Mouse (Mus musculus) erythroid progenitor cell, adult 5-6 weeks (primary cell): ENCODE data around the gene Cd300lg. TPM values are rescaled to one million over a fixed set of nuclear protein-coding genes. Genes with fewer than 3 reads are reported as not detected.

Experiments used
- ATAC-seq: replicated peaks from 2 replicates; pipeline ENCODE4 v1.8.0; 2016; ENCODE audit warnings: moderate number of reproducible peaks, mild to moderate bottlenecking, moderate TSS enrichment, inconsistent platforms; ENCODE audit not compliant: poor library complexity, low FRiP score, severe bottlenecking
- total RNA-seq, 2 experiments: library from RNA; stranded (forward) in 1 of 2; stranded (reverse) in 1 of 2; fragments of 150-400 nt in 1 of 2; fragments of 186-747, 209-891 nt in 1 of 2; gene quantifications; 2 replicates each; pipeline versions ENCODE4 v1.2.3 to v1.2.4; 2015 to 2017; ENCODE audit warnings: low replicate concordance in 2 of 2

Gene Cd300lg
- total RNA-seq, 2 experiments from 2014 or later, result 0.23 to 0.42 TPM

DNA sequence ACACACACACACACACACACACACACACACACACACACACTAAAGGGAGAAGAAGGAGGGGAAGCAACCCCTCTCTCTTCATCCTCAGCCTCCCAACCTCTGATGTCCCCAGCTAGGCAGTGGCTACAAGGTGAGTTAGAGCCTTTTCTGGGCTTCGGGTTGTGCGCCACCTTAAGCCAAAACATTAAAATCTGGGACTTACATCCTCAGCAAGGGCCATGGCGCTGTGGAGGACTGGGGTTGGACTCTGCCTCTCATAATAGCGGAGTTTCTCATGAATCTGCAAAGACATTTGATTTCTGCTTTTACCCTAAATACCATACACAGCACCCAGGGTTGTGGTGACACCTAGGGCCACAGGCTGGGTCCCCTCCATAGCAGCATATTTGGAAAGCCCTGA lies 16.4 kb upstream of the Cd300lg start:
- no peak for ATAC-seq

DNA sequence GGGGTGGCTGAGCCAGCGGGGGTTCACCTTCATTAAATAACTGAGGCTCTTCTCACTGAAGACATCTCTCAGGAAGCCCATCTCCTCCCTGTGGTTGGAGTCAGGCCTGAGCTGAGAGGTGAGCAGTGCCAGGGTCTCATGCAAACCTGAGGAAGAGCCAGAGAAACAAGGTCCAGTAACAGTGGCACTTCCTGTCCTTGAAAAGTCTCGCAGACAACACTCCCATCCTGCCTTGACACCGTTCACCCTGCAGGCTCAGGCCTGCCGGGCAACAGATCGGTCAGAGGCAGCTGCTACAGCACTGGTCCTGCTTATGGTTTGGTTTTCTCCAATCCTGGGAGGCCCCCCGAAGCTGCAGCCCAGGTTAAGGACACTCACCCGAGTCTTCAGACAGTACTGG lies 16.0 kb upstream of the Cd300lg start:
- ATAC-seq, result no peak

DNA sequence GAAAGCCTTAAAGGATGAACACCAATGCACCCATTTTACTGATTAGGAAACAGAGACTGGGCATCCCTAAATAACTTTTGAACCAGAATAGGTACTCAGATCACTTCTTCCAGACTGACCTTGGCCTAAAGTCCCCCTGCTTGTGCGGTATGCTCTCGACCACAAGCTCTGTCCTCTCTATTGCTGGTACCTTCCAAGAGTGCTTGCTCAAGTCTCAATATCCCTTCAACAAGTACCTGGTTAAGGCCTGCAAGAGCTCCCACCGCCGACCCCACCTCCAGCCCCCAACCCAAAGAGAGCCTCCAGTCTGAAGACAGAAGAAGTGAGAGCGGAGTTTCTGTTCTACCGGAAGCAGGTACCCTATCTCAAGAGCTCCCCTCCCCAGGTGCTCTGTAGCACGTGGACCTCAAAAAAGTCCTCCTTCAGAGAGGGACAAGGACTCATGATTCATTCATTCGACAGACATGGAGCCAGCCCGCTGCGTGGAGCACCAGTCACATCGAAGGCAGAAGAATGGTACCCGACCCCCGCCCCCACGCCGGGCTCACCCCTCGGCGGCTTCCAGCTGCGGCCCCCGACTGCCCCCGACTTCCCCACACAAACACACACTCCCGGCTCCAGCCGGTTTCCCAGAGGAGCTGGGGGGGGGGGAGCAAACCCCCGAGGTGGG lies 15.2 kb upstream of the Cd300lg start:
- no peak for ATAC-seq

DNA sequence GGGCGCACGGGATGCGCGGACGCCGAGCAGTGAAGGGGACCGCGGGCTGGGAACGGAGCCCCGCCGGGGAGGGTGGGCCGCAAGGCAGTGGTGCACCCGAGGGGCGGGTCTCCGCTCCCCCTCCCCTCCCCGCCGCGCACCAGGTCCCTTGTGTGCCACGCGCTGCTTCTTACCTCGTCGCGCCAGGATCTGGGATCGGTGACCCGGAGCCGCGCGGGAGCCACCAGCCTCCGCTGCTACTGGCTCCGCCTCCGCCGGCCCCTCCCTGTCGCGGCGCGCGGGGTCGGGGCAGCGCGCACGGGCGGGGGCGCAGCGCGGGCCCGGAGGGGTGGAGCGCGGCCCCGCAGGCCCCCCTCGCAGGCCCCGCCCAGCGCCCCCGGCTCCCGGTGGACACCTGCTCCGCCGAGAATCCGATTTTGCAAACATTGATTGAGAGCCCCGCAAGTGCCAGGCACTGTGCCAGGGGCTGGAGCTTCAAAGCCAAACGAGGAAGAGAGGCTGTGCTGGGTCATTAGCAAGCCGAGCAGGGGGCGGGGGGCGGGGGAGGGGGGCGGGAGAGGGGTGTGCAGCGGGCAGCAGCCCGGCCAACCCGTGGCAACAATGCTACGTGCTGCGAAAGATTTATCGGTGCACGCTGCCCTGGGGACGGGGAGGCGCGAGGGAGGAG lies 14.5 kb upstream of the Cd300lg start:
- no peak for ATAC-seq

DNA sequence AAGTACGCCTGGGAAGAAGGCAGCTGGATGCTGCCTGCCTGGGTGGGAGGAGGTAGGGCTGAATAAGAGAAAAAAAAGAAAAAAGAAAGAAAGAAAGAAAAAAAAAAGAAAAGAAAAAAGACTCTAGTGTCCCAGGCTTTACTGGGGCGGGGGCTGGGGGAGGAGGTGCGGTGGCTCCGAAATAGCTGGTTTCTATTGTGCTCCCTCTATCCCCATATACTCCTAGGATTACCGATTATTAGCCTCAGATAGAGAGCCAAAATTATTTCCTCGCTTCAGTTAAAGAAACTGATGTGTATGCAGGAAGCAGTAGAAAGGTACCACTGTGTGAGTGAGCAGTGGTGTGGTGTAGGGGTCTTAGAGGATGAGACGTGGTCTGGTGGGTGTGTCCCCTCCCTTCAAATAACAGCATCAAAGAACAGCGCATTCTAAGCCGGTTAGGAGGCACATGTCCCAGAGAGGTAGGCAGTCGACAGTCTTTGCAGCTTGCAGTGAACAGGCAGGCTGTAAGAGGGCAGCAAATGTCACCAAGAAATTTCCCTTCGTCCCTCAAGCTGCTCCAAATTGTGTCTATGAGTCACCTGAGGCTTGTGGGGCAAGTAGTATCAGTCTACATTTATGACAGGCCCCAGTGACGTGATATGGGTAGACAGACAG lies 13.8 kb upstream of the Cd300lg start:
- no peak for ATAC-seq

DNA sequence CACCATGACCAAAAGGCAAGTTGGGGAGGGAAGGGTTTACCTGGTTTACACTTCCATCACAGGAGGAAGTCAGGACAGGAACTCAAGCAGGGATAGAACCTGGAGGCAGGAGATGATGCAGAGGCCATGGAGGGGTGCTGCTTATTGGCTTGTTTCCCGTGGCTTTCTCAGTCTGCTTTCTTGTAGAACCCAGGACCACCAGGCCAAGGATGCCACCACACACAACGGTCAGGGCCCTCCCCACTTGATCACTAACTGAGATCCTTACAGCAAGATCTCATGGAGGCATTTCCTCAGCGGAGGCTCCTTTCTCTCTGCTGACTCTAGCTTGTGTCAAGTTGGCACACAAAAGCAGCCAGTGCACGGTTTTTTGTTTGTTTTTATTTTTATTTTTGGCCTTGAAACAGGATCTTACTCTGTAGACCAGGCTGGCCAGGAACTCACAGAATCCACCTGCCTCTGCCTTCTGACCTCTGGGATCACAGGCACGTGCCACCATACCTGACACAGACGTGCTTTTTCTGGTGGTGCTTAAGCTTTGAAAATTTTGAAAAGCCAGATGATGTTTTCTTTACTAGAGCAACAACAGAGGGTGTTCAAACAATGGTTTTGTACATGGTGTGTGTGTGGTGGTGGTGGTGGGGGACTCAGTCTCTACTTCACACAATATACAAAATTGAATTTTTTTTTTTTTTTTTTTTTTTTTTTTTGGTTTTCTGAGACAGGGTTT lies 13.1 kb upstream of the Cd300lg start, which contains the start of gene Mpp3:
TSS of gene Mpp3 (minus strand) at position 375 of the 730 bp plus-strand sequence.
- no peak for ATAC-seq

DNA sequence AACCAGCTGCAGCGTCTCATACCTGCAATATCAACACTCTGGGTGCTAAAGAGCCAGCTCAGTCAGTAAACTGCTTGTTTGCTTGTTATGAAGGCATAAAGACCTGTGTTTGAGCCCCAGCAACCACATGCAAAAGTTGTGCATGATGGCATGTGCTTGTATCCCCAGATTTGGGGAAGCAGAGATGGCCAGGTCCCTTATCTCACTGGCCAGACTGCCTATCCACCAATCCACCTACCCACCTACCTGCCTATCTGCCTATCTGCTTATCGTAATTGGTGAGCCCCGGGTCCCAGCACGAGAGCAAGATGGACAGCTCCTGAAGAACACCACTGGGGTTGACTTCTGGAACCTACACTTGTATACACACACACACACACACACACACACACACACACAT lies 12.0 kb upstream of the Cd300lg start:
- ATAC-seq, result no peak

DNA sequence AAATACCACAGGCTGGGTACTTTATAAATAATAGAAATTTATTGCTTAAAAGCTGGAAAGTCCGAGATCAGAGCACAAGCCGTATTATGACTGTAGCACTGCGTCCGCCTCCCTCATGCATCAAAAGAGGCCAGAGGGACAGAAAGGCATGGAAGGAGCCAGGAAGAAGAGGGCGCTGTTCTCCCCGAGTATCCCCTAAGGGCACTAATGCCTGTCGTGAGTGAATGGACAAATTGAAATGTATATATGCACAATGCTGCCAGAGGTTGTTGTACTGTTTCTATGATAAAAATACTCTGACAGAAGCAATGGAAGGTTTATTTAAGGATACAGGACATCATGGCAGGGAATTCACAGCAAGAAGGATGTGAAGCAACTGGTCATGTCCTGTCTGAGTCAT lies 11.3 kb upstream of the Cd300lg start:
- no peak for ATAC-seq

DNA sequence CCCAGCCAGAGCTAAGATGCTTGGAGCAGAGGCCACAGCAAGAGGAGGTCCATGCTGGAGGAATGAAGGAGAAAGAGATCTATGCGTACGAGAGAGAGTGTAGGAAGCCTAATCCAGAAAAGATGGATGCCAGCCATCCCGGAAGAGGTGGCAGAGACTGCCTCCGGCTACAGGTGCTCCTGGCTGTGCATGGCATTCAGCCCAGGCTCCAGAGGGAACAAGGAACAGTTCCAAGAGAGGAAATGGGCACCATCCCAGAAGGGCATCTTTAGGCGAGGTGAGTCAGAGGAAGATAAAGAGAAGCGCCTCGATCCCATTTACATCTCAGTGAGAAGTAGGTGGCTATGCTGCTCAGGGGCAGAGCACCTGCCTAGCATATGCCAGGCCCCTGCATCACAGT lies 10.2 kb upstream of the Cd300lg start:
- no peak for ATAC-seq

DNA sequence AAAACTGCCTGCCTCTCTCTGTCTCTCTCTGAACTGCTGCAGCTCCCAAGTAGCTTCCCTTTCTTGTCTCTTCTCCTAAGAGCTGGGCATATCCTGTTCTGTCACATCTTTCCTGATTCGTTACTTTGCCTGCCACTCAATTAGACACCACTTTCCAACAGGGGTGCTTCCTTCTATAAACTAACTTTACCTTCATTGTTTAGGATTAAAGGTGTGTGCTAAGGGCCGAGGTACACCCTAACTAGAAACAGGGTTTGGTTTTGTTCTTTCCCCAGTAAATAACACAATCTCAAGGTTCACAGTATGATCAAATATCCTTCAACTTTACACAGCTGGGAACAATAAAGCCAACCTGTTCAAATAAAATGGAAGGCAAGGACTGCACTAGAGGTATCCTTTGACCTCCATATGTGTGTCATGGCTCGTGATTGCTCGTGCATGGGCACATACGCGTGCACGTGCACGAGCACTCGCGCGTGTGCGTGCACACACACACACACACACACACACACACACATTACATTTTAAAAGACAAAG lies 8.2 kb upstream of the Cd300lg start:
- no peak for ATAC-seq

DNA sequence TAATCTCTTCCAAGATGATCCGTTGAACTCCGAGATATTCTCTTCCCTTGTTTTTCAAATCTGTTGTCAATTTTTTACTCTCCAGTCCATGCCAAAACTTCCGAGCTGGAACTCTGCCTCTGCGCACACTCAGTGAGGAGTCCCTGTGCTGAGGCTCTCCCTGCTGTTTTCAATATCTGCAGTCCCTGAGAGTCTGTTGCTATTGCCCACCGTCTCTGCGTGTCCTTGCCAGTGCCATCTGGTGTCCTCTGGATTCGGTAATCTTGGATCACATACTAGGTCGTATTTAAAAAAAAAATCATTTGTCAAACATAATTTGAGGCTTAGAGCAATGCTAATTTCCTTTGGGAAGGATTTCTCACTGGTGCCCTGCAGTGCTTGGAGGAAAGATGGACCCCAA lies 6.4 kb upstream of the Cd300lg start:
- ATAC-seq, result no peak

DNA sequence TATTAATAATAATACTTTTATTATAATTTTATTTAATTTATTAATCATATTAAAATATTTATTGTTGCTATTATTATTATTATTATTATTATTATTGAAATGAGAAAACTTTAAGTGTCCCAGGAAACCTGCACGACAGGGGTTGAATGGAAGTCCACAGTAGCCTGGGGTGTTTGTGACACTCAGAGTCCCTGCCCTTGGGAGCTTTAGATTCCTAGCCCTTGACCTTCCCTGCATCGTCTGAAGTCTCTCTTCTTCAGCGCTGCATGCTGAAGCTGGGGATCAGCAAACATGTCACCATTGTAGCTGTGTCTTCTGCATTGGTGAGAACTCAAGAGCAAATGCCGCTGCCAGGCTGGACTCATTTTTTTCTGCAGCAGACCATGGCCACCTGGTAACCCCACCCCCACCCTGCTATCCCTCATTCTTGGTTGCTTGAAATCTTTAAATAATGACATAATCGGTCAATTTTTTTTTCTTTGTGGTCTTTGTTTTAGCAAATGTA lies 5.8 kb upstream of the Cd300lg start:
- no peak for ATAC-seq

DNA sequence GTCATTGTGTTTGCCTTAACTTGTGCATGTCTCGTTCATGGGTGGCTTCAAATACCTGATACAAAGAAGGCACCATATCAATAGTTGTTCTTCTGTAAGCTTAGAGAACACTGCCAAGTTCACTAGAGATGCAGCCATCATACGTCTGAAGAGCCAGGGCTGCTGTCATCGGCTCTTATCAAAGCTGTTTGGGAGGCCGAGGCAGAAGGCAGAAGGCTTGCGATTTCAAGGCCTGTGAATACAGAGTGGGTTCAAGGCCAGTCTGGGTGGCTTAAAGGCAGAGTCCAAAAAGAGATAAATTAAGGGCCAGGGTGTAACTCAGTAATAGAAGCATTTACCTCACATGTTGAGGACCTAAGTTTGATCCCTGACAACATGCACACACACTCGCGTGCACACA lies 5.0 kb upstream of the Cd300lg start:
- no peak for ATAC-seq

DNA sequence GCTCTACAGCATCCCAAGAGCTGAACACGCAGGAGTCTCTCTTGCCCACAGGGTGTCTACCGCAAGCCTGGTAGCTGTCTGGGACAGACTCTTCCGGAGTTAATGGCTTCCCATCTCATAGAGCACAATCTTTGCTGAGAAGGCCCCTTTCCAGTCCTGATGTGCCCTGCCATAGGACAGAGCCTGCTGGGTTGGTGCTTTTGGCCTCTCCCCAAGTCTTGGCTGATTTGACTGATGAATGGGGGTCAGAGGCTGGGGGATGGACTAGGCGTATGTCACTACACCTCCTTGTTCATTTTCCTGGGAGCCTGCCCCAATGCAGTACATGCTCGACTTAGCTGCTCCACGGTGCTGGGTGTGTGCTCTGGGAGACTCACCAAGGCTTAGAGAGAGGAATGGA lies 3.5 kb upstream of the Cd300lg start:
- ATAC-seq, result no peak

DNA sequence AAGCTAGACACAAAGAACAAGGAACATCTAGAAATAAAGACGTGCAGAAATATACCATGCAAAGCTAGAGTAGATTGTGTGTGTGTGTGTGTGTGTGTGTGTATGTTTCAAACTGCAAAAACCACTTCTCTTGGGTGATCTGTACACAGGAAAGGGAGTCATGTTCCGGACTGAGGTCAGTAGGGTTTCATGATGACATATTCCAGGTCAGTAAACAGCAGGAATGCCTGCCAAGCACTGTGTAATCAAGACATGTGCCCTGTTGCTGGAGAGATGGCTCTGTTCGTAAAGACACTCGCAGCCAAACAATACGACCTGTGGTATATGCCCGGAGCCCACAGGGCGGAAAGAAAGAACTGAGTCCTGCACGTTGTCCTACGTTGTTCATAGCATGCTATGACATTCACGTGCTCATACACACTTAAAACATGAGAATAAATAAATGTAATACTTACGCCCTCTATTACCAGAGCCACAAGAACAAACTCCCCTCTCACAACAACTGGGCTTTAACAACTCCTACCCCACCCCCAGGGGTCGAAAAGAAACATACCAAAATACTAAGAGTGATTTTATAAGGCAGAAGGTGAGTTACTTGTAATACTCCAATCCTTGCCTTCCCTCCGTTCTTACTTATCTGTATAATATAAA lies 1.7 kb upstream of the Cd300lg start:
- no peak for ATAC-seq

DNA sequence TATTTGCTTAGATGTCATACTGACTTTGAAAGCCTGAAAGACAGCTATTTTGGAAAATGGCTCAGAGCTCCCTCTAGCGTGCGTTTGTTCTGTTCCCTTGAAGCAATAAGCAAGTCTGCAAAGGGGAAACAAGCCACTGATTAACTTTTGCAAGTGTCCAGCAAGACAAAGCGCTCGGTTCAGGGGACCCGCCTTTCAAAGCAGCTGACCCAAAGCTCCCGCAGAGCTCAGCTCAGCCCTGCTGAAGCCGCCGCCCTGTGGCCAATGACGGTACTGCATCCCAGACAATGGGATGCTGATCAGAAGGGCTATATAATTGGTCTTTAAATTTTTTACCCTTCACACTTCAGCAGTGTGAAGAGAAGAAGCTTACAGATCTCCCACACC lies 1.2 kb upstream of the Cd300lg start:
- ATAC-seq, result peak; percentile 81

DNA sequence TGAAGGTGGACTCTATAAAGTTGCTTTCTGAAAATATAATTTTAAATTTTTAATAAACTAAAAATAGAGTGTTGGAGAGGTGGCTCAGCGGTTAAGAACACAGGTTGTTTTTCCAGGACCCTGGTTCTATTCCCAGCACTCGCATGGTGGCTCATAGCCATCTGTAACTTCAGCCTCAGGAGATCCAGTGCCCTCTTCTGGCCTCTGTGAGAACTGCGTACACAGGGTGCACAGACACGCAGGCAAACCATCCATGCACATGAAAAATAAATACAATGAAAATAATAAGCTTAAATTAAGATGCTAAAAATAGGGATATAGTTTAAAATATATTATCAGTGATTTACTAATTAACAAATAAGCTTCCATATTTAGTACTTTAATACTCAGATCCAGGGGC lies 663 bp upstream of the Cd300lg start:
- ATAC-seq, result no peak

DNA sequence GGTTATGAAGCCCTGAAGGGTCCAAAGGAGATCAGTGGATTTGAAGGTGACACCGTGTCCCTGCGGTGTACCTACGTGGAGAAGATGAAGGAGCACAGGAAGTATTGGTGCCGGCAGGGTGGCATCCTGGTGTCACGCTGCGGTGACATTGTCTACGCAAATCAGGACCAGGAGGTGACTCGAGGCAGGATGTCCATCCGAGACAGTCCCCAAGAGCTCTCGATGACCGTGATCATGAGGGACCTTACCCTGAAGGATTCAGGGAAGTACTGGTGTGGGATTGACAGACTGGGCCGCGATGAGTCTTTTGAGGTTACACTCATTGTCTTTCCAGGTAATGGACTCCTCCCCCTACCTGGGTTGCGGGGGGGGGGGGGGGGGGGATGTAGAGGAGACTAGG lies 1.7 kb downstream of the Cd300lg start:
- ATAC-seq, result no peak

DNA sequence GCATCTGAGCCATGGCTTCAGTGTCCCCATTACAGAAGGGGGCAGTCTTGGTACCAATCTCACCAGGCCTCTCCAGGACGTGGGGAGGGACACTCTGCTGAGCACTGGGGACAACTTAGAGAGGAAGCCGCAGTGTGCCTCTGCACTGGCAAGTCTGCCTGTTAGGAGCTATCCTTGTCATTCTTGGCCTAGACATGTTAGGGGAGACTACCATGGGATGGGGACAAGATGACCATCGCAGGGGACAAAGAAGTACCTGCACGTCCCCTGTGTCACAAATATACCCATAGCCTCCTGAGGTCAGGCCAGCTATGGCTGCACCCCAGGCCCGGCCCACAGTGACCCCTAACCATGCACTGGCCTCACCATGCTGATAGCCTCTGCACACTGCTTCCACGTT lies 2.1 kb downstream of the Cd300lg start:
- no peak for ATAC-seq
